Mouse (Mus musculus) heart, postnatal 10 days (tissue): ENCODE data around the gene Atic. TPM values are rescaled to one million over a fixed set of nuclear protein-coding genes. Genes with fewer than 3 reads are reported as not detected.

Experiments
- DNase-seq, 2 experiments: peaks; one replicate each; pipeline ENCODE4 v3.0.0; 2021
- intact Hi-C: fragments of 180-260 bp; cut with DNase I; formaldehyde crosslinking; loops from one replicate; pipeline ENCODE4 v1.15.1; 2025
- total RNA-seq, 2 experiments: library from RNA; stranded (reverse); gene quantifications; 2 replicates each; pipeline ENCODE4 v1.2.3; 2021

The Atic gene
- total RNA-seq = 10 to 100 TPM; 23.2 to 26.2 TPM

DNA sequence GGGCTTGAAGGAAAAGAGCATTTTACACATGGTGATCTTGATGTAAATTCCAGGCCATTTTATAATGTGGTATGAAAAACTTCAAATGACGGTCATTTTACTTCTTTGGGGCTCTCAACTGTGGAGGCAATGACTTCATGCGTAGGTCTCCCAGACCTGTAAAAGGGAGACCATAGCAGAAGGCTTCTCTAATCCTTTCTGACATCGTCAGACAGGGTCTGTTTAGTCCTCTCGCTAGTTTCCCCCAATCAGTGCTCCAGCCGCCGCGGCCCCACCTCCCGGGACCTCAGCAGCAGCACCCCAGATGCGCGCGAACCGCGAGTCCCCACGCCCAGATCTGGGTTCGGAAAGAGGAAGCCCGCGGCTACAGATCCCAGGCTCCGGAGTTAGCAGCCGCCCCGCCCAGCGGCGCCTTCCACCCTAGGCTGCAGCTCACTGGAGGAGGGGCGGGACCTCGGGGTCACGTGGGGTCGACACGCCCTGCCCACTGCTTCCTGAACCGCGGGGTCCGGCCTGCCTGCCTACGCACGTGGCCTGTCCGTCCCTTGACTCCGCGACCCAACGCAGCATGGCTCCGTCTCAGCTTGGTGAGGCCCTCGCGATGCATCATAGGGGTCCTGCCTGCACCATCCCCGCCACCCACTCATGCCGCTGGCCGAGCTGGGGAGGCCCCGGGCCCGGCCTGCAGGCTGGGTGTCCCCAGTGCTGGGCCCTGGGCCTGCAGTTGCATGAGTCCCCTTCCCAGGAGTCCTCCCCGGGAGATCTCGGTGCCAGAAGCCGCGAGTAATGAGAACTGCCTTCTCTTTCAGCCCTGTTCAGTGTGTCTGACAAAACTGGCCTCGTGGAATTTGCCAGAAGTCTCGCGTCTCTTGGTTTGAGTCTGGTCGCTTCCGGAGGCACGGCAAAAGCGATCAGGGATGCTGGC, at the start of gene Atic:
TSS of gene Atic (plus strand) at position 463 of the 925 bp plus-strand sequence.
- intact Hi-C loops = no loop called here

DNA sequence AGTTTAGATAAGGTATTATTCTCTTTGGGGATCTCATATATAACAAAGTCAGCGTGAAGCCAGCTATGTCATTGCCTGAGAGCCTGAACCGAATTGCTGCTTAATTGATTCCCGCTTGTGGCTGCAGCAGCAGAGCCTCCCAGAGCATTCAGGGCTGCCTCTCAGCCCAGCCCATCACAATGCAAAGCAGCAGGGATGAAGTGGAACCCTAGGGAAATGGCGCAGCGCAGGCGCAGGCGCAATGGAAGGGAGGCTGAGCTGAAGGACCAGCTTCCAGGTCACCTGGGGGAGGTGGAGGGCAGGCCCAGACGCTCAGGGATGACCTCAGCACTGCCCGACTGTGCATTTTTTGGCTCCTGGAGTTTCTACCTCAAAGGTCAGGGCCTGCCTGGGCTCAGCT, 49.7 kb upstream of the Atic start:
- DNase-seq = no peak
- intact Hi-C loops = loop anchor here (5.0 kb wide), 2 partner anchors 455 to 615 kb away; no protein-coding TSS in a partner anchor

More for the DNA sequence above, at the start of gene Atic:
- peak; percentile 93 for DNase-seq

DNA sequence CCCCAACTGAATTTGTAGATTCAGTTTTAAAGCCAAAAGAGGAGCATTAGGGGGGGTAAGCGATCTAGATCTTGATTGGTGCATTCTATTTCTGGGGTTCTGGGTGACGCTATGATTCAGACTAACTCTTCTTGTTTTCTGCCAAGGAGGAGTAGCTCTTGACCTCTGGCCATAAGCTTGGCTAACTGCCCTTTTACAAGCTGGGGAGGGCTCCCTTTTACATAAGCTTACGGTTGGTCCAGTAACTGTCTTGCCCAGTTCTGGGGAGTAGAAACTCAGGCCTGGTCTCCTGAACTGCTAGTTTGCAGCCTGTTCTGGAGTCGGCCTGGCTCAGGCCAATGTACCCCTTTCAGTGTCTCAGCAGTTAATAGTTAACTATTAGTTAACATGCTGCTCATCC, 41.9 kb upstream of the Atic start:
- intact Hi-C loops = no loop called here
- no peak for DNase-seq

DNA sequence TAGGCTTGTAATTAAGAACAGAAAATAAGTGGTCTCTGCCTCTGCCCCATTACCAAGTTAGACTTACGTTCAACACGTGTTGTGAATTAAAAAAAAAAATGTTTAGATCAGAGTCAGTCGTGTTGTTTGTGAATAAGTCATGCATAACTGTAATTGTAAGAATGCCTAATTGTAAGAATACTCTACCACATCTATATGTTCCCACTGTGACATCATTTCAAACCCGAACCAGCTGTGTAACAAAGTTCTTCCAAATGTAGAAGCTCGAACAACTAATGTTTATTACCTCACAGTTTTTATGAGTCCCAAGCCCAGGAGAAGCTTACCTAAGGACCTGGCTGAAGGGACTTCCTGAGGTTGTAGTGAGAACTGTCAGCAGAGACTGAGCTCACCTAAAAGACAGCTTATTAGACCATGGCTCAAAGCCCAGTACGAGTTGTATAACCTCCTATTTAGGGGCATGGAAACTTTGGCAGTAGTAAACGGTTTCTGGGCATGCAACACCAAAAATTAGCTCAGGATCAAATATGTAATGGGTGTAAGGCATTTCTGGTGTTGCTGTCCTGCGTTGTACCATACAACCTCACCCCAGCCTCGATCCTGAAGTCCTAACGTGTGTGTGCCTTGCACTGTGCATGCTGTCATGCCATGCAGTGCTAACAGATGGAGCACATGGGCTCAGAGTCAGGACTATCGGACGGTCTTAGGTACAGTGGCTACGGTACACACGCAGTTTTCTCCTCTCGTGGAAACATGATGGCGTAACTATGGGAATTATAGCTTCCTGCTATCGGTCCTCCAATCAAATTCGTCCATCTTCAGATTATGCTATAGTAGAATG, 27.9 kb upstream of the Atic start:
- intact Hi-C loops = no loop called here
- DNase-seq = no peak

DNA sequence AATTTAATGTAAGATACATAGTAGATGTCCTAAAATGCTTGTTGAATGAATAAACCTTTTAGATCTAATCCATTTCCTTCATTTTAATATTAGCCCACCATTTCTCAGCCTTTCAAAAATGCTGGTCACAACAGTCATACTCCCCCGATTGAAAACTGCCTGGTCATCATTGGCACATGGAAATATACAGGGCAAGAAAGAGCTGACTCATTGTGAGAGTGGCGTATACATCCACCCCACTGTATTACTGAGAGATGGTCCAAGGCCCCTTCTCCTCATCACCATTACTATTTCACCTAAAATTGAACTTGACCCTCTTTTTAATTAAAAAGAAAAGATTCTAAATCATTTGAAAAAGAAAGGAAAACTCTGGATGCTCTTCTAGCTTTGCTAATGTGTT, 26.2 kb upstream of the Atic start:
- intact Hi-C loops = no loop called here
- DNase-seq = no peak

DNA sequence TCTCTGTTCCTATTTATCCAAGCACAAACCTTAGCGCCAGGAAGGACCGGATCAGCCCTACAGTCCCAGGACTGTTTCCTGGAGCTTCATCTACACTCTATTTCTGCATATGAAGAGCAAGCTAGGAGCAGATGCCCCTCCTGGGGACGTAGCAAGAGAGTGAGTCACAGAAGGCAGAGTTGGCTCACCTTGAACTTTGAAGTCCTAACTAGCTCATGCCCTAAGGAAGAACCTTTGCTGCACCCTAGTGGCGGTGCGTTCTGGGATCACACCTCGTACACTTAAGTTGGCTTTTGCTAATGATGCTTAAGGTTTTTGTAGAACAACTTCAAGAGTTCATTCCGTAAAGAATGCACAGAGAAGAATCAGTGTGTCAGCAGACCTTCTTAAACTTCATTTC, 25.3 kb upstream of the Atic start:
- peak; percentile 55 to 71 for DNase-seq
- intact Hi-C loops = no loop called here

DNA sequence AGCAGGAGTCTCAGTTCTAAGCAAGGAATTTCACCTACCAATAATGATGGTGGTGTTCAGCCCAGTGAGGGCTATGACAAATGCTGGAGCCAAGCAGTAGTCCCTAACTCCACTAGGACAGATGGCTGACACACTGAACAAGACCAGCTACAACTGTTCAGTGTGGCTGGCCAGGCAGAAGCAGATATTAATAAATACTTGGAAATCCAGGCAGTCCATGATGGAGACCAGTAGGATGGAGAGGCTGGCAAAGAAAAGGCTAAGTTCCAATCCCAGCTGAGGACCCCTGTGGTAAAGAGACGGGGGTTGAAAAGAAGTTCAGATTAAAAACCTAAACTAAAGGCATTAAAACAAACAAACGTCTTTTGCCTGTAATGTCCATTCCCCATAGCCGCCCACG, 17.3 kb upstream of the Atic start:
- DNase-seq = no peak
- intact Hi-C loops = no loop called here

DNA sequence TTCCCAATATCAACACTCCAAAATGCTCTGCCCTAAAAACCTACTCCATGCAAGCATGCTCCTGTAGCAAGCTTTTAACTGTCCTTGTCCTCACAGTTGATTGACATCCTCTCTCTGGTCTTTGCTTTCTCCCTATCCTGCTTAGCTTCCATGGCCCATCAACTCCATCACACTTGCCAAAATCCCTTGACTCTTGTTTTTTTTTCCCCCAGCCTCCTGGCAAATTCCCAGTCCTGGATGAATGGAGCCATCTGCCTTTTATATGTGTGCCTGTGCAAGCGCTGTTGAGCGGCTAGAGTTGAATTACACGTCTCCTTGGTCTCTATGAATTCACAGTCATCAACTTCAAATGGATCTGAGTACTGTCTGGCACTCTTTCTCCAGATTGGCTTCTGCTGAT, 16.5 kb upstream of the Atic start:
- intact Hi-C loops = no loop called here
- peak; percentile 56 to 59 for DNase-seq

DNA sequence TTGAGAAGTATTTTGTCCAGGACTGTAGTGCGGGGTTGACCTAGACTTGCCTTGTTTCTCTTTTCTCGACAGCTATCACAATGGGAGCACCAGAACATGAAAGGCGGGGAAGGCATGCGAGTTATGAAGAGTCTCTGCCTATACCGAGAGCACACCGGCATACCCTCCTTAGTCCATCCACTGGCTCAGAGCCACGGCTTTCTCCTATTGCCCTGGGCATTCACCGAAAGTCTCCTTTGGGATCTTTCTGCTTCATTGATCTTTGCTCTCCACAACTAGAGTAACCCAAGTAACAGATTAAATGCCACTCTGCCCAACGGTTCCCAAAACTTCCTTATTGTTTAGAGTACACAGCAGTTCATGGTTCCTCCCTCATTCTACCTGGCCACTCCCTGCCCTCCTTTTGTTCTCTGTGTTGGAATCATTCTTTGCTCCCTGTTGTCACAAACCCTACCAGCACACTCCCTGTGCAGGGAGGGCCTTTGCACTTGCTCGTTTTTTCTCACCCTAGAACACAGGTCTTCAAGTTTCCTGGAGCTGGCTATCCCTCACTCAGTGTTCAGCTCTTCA, 6.2 kb upstream of the Atic start:
- intact Hi-C loops = no loop called here
- no peak for DNase-seq

DNA sequence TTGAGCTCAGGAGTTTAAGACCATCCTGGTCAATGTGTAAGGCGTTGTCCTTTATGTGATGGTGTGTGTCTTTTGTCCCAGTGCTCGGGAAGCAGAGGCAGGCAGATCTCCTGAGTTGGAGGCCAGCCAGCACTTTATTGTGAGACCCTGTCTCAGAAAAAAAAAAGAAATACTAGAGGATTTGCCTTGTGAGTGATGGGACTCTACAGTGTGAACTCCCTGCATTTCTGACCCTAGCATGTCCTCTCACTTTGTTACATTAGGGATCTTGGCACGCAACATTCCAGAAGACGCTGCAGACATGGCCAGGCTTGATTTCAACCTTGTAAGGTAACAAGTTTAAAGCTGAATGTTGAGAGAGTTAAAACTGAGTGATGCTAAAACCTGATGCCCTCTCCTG, 3.7 kb downstream of the Atic start:
- no peak for DNase-seq
- intact Hi-C loops = no loop called here

DNA sequence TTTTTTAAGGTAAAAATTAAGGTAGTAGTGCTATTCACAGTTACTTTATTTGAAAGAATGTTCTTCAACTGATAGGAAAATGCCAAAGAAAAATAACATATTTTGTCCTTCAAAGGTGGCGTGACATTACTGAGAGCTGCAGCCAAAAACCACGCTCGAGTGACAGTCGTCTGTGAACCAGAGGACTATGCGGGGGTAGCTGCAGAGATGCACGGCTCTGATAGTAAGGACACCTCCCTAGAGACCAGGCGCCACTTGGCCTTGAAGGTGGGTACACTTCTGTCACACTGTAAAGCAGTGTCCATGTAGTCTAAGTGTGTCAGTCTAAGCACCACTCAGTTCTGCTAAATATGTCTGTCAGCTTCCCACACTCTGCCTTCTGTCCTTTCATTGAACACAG, 7.3 kb downstream of the Atic start:
- DNase-seq = no peak
- intact Hi-C loops = no loop called here

DNA sequence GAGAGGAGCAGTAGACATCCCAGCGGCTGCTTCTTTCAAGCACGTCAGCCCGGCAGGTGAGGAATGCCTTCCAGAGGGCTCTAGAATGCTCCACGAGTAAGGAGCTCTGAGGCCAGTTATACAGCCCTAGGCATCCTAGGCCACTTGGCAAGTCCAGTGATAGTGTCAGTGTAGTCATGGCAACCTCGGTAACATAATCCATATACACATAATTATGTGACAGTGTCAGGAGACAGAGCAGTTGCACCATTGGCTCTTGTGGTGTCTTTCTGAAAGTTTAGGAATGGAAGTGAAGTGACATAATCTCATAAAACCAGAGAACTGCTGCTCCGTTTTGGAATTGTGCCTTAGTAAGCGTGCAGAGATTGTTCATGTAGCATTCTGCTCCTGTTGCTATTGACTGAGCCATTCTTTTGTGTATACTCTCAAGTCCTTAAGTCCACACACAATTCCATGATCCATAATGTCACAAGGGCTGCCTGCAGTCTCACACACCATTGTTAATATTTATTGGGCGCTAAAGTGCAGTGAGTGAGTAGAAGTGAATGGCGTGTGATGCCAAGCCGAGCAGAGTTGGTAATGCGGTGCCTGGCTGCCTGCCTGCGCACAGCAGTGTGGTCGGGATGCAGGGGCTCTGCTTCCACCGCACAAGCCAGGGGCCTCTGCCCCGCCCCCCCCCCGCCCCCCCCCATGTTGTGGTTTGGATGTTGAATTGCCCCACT, 11.1 kb downstream of the Atic start:
- intact Hi-C loops = no loop called here
- DNase-seq = no peak

DNA sequence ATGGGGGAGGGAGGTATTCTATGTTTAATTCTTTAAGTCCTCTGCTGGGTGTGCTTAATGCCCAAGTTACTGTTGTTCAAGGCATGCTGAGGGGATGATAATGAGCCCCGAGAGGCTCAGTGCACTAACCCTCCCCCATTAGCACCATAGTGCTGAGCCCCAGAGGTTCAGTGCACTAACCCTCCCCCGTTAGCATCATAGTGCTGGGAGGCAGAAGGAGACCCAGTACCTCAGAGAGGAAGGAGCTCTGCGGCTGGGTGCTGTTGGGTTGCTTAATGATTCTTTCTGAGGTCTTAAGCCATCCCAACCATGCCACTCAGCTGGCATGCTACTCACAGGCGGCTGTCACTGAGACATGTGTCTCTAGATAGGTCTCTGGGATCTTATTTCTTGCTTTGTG, 13.2 kb downstream of the Atic start:
- DNase-seq = no peak
- intact Hi-C loops = loop anchor here (10.0 kb wide), 1 partner anchor 555 kb away; no protein-coding TSS in a partner anchor

DNA sequence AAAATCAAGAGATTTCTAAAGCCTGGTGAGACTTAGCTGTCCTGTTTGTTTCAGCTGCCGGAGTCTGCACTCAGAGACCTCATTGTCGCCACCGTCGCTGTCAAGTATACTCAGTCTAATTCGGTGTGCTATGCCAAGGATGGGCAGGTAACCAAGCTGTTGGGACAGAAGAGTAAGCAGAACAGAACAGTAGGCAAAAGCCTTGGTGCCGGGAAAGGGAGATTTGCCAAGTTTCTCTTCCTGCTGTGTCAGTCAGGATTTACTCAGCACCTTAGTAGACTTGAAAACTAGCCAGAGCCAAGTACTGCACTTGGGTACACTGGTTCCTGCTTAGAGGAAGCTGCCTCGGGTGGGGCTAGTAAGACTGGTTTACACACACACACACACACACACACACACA, 19.0 kb downstream of the Atic start:
- intact Hi-C loops = loop anchor here (10.0 kb wide), 1 partner anchor 549 kb away; no protein-coding TSS in a partner anchor
- DNase-seq = no peak

DNA sequence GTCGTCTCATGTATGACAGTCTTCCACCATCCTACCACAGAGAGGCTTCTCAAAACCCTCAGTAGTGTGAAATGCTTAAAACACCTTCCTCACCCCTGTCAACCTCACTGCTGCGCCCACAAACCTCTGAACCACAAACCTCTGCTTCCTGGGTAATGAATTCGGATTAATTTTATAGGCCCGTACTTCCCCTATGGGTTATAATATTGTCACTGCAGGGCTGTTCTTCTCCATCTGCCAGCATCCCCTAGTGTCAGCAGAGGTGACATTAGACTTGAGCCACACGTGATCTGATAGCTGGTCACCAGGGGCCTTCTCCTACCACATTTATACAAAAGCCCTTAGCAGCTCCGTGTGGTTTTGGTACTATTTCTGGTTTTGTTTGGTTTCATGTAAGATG, 19.9 kb downstream of the Atic start:
- intact Hi-C loops = loop anchor here (10.0 kb wide), 1 partner anchor 548 kb away; no protein-coding TSS in a partner anchor
- DNase-seq = no peak

DNA sequence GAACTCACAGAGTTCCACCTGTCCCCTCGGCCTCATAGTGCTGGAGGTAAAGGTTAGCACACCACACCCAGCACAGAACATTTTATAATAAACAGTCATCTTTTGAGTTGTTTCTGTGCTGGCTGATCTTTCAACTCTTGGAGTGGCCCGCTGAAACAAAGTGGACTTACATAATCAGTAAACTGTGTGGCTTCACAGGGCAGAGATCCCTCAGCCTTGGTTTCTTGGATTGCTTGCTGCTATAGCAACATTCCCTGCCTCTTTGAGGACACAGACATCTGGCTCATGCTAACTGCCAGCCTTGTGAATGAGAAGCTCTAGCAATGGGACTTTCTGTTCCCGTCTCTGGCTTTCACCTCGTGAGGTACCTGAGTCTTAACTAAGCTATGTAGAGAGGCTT, 22.6 kb downstream of the Atic start:
- DNase-seq = no peak
- intact Hi-C loops = loop anchor here (10.0 kb wide), 1 partner anchor 545 kb away; no protein-coding TSS in a partner anchor

DNA sequence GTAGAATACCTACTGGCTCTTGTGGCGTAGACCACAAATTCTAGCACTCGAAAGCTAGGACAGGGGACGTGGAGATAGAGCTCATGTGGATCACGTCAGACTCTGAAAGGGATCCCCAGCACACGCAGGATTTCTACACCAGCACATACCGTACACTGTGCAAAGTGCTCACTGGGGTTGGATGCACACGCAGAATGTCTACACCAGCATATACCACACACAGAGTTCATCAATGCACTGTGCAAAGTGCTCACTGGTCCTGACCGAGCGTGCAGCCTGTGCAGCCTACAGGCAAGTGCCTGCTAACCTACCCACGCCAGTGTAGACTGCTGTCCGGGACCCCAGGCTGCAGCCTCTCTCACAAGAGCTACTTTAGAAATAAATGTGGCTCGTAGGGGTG, 23.5 kb downstream of the Atic start:
- intact Hi-C loops = no loop called here
- no peak for DNase-seq

DNA sequence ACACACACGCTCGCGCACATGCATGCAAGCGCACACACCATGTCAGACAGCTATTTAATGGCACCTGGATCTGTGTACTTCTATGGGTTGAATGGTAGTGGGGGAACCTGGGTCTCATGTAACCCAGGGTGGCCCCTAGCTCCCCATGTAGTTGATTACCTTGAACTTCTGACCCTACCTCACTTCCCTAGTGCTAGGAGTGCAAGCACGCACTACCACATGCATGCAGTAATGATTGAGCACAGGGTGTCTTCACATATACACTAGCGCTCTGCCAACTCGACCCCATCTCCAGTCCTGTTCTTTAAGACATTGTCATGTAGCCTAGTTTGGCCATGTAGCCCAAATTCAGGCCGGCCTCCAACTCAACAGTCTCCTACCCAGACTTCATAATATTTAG, 26.4 kb downstream of the Atic start:
- no peak for DNase-seq
- intact Hi-C loops = no loop called here

DNA sequence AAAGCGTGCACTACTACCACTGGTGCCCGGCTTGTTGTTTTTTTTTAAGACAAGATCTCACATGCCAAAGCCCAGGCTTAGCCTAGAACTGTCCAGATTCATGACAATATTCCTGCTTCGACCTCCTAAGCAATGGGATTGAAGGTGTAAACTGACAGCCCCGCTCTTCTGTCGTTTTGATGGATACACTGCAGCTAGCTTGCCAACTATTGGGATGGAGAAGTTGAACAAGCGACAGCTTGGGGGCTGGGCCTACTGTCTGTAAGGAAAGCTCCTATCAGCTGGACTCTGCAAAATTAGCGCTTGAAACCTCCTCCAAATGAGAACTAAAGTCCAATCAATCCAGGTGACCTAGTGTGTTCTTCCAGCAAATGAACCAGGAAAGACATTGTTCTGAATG, 26.9 kb downstream of the Atic start:
- intact Hi-C loops = no loop called here
- no peak for DNase-seq

DNA sequence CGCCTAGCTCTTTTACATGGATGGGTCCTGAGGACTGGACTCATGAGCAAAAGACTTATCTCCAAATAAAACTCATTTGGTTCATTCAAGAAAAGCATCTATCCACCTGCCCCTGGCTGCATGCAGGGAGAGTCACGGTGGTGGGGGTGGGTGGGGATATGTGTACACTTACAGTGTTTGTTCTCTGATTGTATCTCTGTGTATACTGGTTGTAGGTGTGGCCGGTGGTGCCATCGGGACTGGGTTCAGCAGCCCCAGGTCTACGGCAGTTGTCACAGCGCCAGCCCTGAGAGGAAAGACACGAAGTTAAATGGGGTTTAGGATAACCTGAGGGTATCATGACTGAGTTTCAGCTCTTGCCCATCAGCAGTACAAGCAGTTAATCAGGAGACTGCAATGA, 29.7 kb downstream of the Atic start:
- no peak for DNase-seq
- intact Hi-C loops = no loop called here

DNA sequence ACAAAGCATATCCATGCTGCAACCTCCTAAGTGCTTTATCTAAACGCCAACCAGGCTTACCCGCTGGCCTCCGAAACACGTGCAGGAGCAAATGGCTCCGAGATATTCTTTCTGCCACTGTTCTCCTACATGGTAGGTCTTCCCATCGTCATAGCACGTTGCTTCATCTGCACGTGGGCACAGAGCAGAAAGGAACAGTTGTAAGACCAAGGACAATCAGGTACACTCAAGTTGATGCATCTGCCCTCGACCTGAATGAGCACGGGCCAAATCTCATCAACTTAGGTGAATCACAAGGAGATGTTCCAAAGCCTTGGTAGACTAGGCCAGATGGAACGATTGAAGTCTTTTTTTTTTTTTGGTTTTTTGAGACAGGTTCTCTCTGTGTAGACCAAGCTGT, 33.1 kb downstream of the Atic start:
- DNase-seq = no peak
- intact Hi-C loops = no loop called here
